Mouse (Mus musculus): ENCODE measurements around the gene Ifitm5.

Gene Ifitm5

GRCm38 (mm10) chr7:140941222-140942051, 8.7 kb downstream of the Ifitm5 start, which contains the start of gene Pgghg:
Gene Pgghg (plus strand): TSS chr7:140941391.
- no peak for DNase-seq (ENCODE audit: low read depth, low spot score)

GRCm38 (mm10) chr7:140939669-140940171, 10.4 kb downstream of the Ifitm5 start:
- DNase-seq (ENCODE audit: low read depth, low spot score): no peak

- no peak for DNase-seq (ENCODE audit: low read depth, low spot score)
These were observed 11.2 kb downstream of the Ifitm5 start for GRCm38 (mm10) chr7:140938896-140939295.

- no peak for DNase-seq (ENCODE audit: low read depth, low spot score)
These were observed 11.7 kb downstream of the Ifitm5 start for GRCm38 (mm10) chr7:140938436-140938835.

- no peak for DNase-seq (ENCODE audit: low read depth, low spot score)
These were observed 22.9 kb downstream of the Ifitm5 start for GRCm38 (mm10) chr7:140927181-140927580.

GRCm38 (mm10) chr7:140923070-140923775, 26.9 kb downstream of the Ifitm5 start:
- no peak for DNase-seq (ENCODE audit: low read depth, low spot score)

GRCm38 (mm10) chr7:140922398-140923069, 27.6 kb downstream of the Ifitm5 start:
- no peak for DNase-seq (ENCODE audit: low read depth, low spot score)

- no peak for DNase-seq (ENCODE audit: low read depth, low spot score)
These were observed 28.7 kb downstream of the Ifitm5 start for GRCm38 (mm10) chr7:140921225-140921975.

GRCm38 (mm10) chr7:140920418-140921029, 29.6 kb downstream of the Ifitm5 start, which contains the start of gene Nlrp6:
Gene Nlrp6 (plus strand): TSS chr7:140920902.
- DNase-seq (ENCODE audit: low read depth, low spot score): no peak

GRCm38 (mm10) chr7:140919911-140920310, 30.2 kb downstream of the Ifitm5 start:
- DNase-seq (ENCODE audit: low read depth, low spot score): no peak

- no peak for DNase-seq (ENCODE audit: low read depth, low spot score)
These were observed 35.9 kb downstream of the Ifitm5 start for GRCm38 (mm10) chr7:140914031-140914690.

GRCm38 (mm10) chr7:140912846-140913482, 37.1 kb downstream of the Ifitm5 start:
- DNase-seq (ENCODE audit: low read depth, low spot score): no peak

GRCm38 (mm10) chr7:140912293-140912692, 37.8 kb downstream of the Ifitm5 start:
- no peak for DNase-seq (ENCODE audit: low read depth, low spot score)

- peak; percentile 77 for DNase-seq (ENCODE audit: low read depth, low spot score)
These were observed 41.4 kb downstream of the Ifitm5 start for GRCm38 (mm10) chr7:140908634-140909107.

GRCm38 (mm10) chr7:140908181-140908580, 41.9 kb downstream of the Ifitm5 start:
- DNase-seq (ENCODE audit: low read depth, low spot score): no peak

GRCm38 (mm10) chr7:140907697-140908096, 42.4 kb downstream of the Ifitm5 start:
- DNase-seq (ENCODE audit: low read depth, low spot score): no peak

GRCm38 (mm10) chr7:140907131-140907530, 43.0 kb downstream of the Ifitm5 start:
- DNase-seq (ENCODE audit: low read depth, low spot score): no peak

- no peak for DNase-seq (ENCODE audit: low read depth, low spot score)
These were observed 44.4 kb downstream of the Ifitm5 start for GRCm38 (mm10) chr7:140905642-140906081.

GRCm38 (mm10) chr7:140903212-140903611, 46.9 kb downstream of the Ifitm5 start:
- peak; percentile 42 for DNase-seq (ENCODE audit: low read depth, low spot score)

Data from WW6 (cell line).